Mouse (Mus musculus) monocyte, adult 2 months (primary cell): ENCODE data around the gene Tmem63a.
A peak's percentile ranks its signal among the peaks of the same experiment; 100 is the strongest.

Source experiments
- DNase-seq, 2 experiments: peaks; one replicate each; pipeline ENCODE4 v3.0.0; 2022; ENCODE audit warnings: low spot score in 2 of 2, low read depth in 1 of 2

Gene Tmem63a

DNA sequence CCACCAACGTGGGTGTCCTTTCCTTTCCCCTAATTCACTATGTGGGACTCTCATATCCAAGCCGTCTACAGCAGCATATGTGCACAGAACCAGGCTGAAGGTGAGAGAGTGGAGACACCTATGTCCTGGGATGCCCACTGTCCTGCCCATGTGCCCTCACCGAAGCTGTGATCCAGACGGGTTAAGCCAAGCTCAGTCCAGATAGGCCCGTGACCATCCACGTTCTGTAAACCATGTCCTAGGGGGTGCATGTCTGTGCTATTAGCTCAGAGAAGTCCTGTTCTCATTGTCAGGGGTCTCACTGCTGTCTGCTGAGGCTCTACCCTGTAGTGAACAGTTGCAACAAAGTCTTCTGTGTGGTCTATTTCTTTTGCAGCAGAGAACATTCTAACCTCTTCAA, 65.7 kb downstream of the Tmem63a start:
- DNase-seq: no peak

DNA sequence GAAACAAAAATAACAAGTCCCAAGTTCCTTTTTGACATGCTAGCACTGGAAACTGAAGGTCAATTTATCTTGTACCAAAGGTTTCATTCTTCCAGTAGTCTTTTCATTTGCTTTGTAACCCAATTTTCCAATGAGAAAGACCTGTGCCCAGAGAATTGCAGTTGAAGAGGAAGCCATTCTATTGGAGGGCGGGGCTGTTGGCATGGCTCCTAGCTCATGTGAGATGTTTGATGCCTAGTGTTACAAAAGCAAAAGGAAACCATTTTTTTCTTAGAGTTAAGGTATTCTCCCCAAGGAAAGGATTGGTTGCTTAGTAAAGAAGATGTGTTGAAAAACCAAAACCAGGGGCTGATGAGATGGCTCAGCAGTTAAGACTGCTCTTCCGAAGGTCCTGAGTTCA, 66.1 kb downstream of the Tmem63a start:
- no peak for DNase-seq

DNA sequence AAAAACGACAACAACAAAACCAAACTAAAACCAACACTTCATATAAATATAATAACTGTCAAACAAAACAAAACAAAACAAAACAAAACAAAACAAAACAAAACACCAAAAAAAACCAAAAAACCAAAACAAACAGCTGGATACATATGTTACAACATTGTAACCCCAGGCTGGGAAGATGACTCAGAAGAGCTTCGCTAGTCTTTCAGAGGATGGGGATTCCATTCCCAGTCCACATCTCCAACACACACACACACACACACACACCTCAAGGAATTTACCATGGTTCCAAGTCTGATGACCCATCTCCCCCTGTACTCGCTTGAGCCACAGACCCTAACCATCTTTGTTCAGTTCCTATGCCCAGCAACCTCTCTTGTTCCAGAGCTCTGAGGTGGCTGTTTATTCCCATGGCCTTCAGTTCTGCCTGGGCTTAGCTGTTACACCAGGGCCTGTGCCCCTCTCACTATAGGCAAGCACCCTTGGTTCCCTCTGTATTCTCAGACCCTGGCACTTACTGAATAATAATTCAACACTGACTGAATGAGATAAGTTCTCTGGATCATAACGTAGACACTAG, 67.0 kb downstream of the Tmem63a start:
- no peak for DNase-seq

DNA sequence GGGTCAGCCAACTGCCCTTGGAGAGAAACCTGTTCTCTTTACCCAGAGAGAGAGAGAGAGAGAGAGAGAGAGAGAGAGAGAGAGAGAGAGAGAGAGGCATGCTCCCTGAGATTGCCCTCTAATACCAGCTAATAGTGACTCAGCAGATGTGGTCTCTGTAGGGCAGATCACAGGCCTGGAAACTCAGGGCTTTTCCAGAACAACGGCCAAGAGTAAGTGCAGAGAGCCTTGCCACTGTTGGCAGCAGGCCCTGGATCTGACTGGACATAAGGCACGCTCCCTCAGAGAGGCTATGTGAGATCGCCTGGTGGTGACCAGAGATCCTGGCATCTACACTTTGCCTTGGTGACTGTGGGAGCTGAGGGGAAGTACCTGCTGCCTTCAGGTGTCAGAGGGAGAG, 67.6 kb downstream of the Tmem63a start:
- DNase-seq: no peak

DNA sequence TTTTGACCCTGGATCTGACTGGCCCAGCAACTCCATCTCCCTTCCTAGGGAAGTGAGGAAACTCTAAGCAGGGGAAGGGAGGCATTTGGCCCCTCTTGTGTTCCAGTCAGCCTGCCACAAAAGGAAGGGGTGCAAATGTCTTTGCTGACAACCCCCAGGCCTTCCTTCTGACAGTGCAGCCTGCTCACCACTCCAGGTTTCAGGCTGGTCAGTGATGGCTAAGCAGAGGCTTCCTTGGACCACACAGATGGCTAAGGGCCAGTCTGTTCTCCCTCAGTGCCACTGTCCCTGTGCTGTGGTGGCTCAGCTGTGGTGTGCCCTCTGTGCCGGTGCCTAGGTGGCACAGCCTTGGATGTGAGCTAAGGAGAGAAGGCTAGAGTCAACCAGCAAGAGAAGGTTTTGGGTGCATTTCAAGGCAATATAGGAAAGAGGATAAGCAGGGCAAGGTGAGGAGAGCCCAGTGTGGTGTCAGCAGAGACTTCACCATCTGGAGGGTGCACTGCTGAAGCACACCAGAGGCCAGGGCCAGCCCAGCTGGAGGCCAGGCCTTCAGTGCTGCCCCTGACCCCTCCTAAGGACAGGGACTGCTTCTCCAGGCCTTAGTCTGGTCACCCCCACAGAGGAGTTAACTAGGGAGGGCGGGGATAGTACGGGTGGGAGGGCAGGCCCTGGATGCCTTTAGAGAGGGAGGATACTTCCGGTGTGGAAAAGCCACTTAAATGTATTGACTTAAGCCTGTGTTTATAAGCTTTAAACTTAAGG, 68.2 kb downstream of the Tmem63a start:
- no peak for DNase-seq

DNA sequence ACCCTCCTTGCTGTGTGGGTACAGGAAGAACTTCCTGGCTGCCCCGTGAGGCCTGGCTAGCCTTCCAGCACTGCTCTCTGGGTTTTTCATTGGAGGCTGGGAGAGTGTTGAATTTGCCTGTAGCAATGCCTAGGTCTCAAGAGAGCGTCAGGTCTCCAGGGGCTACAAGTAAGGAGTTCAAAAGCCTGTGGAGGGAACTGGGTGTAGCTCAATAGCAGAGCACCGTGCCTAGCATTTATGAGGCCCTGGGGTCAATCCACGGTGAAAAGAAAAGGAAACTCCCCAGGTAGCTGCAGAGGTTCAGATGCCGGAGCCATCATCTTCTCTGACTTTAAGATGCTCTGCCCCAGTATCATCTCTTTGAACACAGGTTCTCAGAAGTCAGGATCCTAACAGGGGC, 69.5 kb downstream of the Tmem63a start:
- DNase-seq: no peak

DNA sequence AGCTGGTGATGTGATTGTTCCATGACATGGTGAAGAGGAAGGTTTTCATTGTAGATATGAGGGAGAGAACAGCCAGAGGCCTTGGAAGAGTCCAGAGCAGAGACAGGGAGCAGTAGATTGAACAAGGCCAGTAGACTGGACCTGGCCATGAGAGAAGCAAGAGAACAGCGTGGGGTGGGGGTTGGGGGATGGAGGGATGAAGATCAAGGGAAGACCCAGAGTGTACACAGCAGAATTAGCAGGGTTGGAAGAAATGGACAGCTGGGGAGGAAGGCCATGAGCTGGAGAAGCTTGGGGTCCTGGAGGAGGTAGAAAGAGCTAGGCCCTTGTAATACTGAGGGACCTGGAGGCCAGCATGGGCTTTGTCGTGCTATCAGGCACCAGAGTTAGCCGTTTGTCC, 70.3 kb downstream of the Tmem63a start:
- no peak for DNase-seq

DNA sequence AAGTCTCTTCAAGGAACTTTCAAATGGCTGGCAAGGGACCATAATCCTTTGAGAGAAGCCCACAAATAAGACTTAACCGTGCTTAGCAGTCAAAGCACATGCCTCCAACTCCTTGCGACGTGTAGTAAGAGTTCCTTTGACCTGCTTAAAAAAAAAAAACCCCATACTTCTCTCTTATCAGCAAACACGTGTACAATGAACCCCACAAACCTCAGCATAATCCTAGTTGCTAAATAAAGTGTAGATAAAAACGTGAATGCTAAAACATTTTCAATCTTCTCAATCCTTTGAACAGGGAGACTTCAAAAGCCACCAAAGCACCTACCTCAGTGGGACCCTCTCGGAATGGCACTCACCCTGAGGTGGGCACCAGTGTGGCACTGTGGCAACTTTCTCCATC, 71.3 kb downstream of the Tmem63a start:
- no peak for DNase-seq

DNA sequence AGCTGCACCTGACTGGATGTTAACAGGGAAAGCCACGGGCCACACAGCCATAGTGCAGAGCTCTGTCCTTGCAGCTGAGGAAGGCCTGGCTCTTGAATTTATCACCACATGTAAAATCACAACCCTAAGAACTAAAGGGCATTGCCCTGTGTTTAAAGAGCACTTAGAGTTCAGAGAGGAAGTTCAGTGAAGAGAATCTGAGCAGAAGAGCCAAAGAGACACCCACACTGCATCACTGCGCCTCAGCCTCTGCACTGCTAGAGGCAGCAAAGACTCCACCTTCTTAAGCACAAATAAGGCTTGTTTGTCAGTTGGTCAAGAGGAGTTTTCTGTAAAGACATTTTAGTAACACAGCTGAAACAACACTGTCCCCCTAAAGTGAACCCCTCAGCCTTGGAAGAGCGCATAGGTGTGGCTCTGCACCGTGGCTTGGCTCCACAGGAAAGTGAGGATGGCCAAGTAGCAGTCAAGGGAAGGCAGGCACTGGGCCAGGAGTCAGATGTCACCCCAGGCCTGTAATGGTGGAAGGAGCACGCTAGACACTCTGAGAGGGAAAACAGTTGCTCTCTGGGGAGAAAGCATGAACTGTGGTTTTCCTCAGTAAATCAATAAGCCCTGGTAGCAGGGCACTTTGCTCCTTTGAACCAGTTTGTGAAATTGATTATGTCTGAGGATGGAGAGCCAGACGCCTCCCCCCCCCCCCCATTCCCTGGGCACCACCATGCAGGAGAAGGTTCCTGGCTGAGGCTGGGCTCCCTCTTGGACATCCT, 72.8 kb downstream of the Tmem63a start:
- DNase-seq: no peak

DNA sequence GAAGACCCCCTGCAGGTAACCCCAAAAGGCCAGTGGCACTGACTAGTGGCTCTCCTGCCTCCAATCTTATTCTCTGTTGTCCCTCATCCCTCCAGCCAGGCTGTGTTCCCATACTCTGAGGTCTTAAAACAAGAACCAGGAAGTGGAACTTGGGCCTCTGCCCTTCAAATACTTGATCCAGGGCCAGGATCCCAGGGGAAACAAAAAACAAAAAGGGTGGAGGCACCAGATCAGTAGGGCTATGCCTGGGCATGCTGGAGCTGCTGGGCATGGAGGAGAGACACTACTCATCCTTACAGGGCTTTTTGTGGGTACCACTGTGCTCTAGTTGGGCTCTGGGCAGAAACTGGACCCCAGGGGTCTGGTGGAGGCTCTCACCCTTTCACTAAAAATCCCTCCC, 73.4 kb downstream of the Tmem63a start:
- no peak for DNase-seq

DNA sequence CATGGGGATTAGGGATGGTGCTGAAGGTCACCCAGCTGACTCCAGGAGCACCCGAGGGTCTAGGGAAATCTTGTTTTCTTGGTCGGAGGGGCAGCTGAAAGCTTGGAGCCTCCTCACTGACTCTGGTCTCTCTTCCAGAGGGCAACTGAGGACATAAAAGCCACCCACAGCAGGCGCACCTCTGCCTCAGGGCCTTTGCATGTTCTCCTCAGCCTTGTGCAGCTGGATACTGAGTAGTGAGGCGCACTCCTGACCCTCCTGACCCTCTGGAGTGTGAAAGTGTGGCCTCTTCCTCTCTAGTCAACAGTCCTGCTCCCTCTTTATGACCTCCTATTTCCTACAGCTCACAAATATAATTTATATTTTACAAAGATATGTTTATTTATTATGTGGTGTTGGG, 73.9 kb downstream of the Tmem63a start:
- DNase-seq: no peak

DNA sequence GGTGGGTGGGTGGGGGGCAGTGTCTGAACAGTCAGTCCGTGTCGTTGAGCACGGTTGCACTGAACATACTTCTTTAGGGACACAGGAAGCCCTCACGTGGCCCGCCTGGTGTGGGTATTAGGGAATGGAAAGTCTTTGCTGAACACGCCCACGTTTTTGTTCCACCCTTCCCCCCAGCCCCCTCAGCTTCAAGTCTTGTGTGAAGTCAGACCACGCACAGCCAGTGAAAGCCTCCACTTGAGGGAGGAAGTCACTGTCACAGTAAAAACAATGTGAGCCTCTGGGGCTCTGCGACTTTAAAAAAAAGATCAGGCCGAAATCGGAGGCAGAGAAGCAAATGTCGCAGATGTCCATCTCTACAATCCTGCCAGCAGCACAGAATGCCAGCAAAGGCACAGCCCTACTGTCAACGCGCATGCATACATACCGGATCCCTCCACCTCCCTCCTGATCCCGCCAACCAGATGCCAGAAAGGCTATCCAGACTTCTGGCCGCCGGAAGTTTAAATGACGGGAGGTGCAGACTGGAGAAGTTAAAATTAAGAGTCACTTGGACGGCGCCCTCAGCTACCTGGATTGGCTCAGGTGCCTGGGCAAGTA, 74.5 kb downstream of the Tmem63a start:
- DNase-seq: no peak

DNA sequence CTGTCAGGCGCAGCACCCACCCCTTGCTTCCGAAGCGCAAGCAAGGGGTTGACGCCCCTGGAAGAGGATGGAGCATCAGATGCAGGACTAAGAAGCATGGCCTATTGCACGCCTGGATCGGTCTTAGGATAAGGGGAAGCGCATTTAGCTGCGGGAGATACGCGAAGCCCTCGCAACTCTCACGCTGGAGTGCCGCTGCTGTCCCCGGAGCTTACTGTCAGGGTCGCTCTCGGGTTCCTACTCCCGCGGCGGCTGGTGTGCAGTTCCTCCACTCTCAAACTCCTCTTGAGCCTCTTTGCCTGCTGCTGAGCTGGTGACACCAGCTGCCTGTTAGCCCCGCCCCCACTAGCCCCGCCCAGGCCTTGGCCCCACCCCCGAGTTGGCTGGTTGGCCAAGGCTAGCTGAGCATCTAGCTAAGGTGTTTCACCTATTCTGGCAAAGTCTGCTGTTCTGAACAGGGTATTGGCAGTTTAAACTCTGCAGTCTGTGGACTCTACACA, 75.1 kb downstream of the Tmem63a start:
- DNase-seq: peak in 1 of 2 experiments; percentile 49

DNA sequence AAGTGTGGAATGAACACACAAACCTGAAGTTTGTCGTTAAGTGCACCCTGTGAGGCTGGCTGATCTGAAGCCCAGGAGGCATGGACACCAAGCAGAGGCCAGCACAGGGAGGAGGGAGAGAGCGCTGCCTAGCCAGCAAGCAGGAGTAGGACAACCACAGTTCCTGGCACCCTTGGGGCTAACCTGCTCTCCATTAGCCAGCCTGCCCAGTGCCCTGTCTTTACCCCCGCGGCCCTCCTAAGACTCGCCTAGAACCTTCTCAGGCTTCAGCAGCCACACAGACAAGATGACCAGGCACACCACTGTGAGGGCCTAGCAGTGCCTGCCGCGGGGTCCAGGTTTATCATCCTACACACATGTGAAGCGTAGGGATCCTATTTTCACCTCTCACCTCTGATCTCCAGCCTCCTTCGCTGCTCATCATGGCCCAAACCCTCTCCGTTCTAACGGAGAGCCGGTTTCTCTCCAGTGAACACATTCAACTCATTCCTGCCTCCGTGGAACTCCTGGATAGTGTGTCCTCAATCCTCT, 75.8 kb downstream of the Tmem63a start:
- DNase-seq: no peak

DNA sequence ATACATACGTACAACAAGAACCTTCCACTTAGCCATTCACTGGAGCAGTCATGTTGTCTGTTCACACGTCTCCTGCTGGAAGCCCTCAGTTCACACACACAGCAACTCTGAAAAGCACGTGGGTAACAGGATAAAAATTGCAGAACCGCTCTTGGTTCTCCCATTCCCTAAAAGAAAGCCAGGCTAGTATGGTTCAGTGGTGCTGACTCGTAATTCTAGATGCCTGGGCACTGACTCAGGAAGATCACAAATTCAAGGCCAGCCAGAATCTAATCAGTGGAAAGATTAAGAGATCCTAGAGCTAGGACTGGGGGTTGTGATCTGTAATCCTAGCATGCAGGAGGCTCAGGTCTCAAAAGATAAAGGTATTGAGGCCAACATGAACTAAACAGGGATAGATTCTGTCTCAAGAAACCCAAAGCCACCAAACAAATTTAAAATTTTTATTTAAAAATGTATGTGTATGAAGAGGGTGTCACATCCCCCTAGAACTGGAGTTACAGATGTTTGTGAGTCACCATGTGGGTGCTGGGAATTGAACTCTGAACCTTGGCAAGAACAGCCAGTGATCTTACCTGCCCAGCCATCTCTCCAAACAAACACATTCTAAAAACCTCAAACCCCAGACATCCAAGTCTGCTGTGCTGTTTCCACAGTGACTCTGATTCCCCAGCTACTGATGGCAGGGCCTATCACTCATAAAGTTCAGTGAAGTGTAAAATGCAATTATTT, 78.8 kb downstream of the Tmem63a start, which contains the start of gene Ephx1:
TSS of gene Ephx1 (minus strand) at position 149 of the 732 bp plus-strand sequence.
- DNase-seq: no peak

DNA sequence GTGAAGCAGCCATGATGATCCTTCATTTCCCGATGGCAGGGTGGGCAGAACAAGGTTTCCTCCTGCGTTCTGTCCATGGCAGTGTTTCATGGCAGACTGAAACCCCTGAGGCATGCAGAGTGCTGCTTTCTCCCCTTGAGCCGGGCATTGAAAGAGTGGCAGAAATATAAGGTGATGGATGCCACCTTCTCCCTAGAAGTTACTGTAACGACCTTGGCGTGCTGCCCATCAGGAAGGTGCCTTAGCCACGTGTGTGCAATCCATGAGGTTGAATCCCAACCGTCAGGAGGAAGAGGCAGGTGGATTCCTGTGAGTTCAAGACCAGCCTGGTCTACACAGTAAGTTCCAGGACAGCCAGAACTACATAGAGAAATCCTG, 79.3 kb downstream of the Tmem63a start:
- DNase-seq: no peak

DNA sequence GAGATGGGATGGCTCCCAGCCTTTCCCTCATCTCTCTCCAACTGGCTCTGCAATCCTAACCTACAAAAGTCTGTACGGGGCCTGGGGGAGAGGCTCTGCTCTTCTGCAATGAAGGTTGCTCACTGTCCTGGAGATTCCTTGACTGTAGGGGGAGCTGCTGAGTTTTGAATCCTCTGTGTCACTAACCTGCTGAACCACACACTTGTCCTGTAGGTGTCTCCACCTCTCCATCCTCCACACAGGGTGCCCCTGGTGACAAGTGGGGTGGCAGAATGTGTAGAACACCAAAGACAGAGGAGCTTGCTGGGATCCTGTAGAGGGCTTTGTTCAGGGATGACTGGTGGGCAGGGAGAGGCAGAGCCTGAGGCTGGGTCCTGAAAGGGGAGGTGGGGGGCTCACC, 80.1 kb downstream of the Tmem63a start:
- no peak for DNase-seq
